Mouse (Mus musculus): Measurements from ENCODE around the gene Acox1. TPM values are rescaled to one million over a fixed set of nuclear protein-coding genes. Genes with fewer than 3 reads are reported as not detected.

Acox1 gene
- 380 TPM for polyA plus RNA-seq (2014; fragmentation: Illumina TruSeq; extraction: RNeasy Lipid Tissue Mini Kit (QIAGEN cat#74804); ENCODE audit: low replicate concordance)

GRCm38 (mm10) chr11:116198639-116199531, at the start of gene Acox1, which contains the start of gene Ten1:
Gene Acox1 (minus strand): TSS chr11:116199045.
Gene Ten1 (plus strand): TSS chr11:116198855.

GRCm38 (mm10) chr11:116237742-116238395, 39.0 kb upstream of the Acox1 start, which contains the start of gene Evpl:
Gene Evpl (minus strand): TSS chr11:116238077.

GRCm38 (mm10) chr11:116167884-116168439, 30.9 kb downstream of the Acox1 start, which contains the start of gene Fbf1:
Gene Fbf1 (minus strand): TSS chr11:116168166.

GRCm38 (mm10) chr11:116138468-116139138, 60.2 kb downstream of the Acox1 start, which contains the start of gene Mrpl38:
Gene Mrpl38 (minus strand): TSS chr11:116138868.

GRCm38 (mm10) chr11:116130488-116131205, 68.2 kb downstream of the Acox1 start, which contains the start of gene Trim65:
Gene Trim65 (minus strand): TSS chr11:116131128.

GRCm38 (mm10) chr11:116127156-116127980, 71.5 kb downstream of the Acox1 start, which contains the start of gene Trim47:
Gene Trim47 (minus strand): TSS chr11:116127210.

Other genes with a start within 250 kb of the Acox1 start
- 0.26 TPM for gene Itgb4, start 224.3 kb downstream of the Acox1 start, polyA plus RNA-seq (2014; fragmentation: Illumina TruSeq; extraction: RNeasy Lipid Tissue Mini Kit (QIAGEN cat#74804); ENCODE audit: low replicate concordance)
- gene Galk1, start 186.3 kb downstream of the Acox1 start, polyA plus RNA-seq (2014; fragmentation: Illumina TruSeq; extraction: RNeasy Lipid Tissue Mini Kit (QIAGEN cat#74804); ENCODE audit: low replicate concordance) = not detected
- 1,105 TPM for gene H3f3b, start 171.1 kb downstream of the Acox1 start, polyA plus RNA-seq (2014; fragmentation: Illumina TruSeq; extraction: RNeasy Lipid Tissue Mini Kit (QIAGEN cat#74804); ENCODE audit: low replicate concordance)
- gene Unk, start 168.7 kb downstream of the Acox1 start, polyA plus RNA-seq (2014; fragmentation: Illumina TruSeq; extraction: RNeasy Lipid Tissue Mini Kit (QIAGEN cat#74804); ENCODE audit: low replicate concordance) = 1.2 TPM
- not detected for gene Unc13d, start 121.1 kb downstream of the Acox1 start, polyA plus RNA-seq (2014; fragmentation: Illumina TruSeq; extraction: RNeasy Lipid Tissue Mini Kit (QIAGEN cat#74804); ENCODE audit: low replicate concordance)
- 15.3 TPM for gene Wbp2, start 112.0 kb downstream of the Acox1 start, polyA plus RNA-seq (2014; fragmentation: Illumina TruSeq; extraction: RNeasy Lipid Tissue Mini Kit (QIAGEN cat#74804); ENCODE audit: low replicate concordance)
- 0.56 TPM for gene Trim47, start 71.8 kb downstream of the Acox1 start, polyA plus RNA-seq (2014; fragmentation: Illumina TruSeq; extraction: RNeasy Lipid Tissue Mini Kit (QIAGEN cat#74804); ENCODE audit: low replicate concordance)
- 6.7 TPM for gene Trim65, start 67.9 kb downstream of the Acox1 start, polyA plus RNA-seq (2014; fragmentation: Illumina TruSeq; extraction: RNeasy Lipid Tissue Mini Kit (QIAGEN cat#74804); ENCODE audit: low replicate concordance)
- 1.9 TPM for gene Mrpl38, start 60.2 kb downstream of the Acox1 start, polyA plus RNA-seq (2014; fragmentation: Illumina TruSeq; extraction: RNeasy Lipid Tissue Mini Kit (QIAGEN cat#74804); ENCODE audit: low replicate concordance)
- 2.9 TPM for gene Fbf1, start 30.9 kb downstream of the Acox1 start, polyA plus RNA-seq (2014; fragmentation: Illumina TruSeq; extraction: RNeasy Lipid Tissue Mini Kit (QIAGEN cat#74804); ENCODE audit: low replicate concordance)
- gene Ten1, start 190 bp downstream of the Acox1 start, polyA plus RNA-seq (2014; fragmentation: Illumina TruSeq; extraction: RNeasy Lipid Tissue Mini Kit (QIAGEN cat#74804); ENCODE audit: low replicate concordance) = 1.2 TPM
- not detected for gene Evpl, start 39.0 kb upstream of the Acox1 start, polyA plus RNA-seq (2014; fragmentation: Illumina TruSeq; extraction: RNeasy Lipid Tissue Mini Kit (QIAGEN cat#74804); ENCODE audit: low replicate concordance)
- 4.7 TPM for gene Srp68, start 75.2 kb upstream of the Acox1 start, polyA plus RNA-seq (2014; fragmentation: Illumina TruSeq; extraction: RNeasy Lipid Tissue Mini Kit (QIAGEN cat#74804); ENCODE audit: low replicate concordance)
- not detected for gene Galr2, start 81.9 kb upstream of the Acox1 start, polyA plus RNA-seq (2014; fragmentation: Illumina TruSeq; extraction: RNeasy Lipid Tissue Mini Kit (QIAGEN cat#74804); ENCODE audit: low replicate concordance)
- 2.3 TPM for gene Exoc7, start 108.2 kb upstream of the Acox1 start, polyA plus RNA-seq (2014; fragmentation: Illumina TruSeq; extraction: RNeasy Lipid Tissue Mini Kit (QIAGEN cat#74804); ENCODE audit: low replicate concordance)
- gene Foxj1, start 136.4 kb upstream of the Acox1 start, polyA plus RNA-seq (2014; fragmentation: Illumina TruSeq; extraction: RNeasy Lipid Tissue Mini Kit (QIAGEN cat#74804); ENCODE audit: low replicate concordance) = not detected
- gene Rnf157, start 214.0 kb upstream of the Acox1 start, polyA plus RNA-seq (2014; fragmentation: Illumina TruSeq; extraction: RNeasy Lipid Tissue Mini Kit (QIAGEN cat#74804); ENCODE audit: low replicate concordance) = 0.26 TPM
- 7.6 TPM for gene Ubald2, start 235.0 kb upstream of the Acox1 start, polyA plus RNA-seq (2014; fragmentation: Illumina TruSeq; extraction: RNeasy Lipid Tissue Mini Kit (QIAGEN cat#74804); ENCODE audit: low replicate concordance)

Data from small intestine, adult 10 weeks (tissue).